Mouse (Mus musculus) adrenal gland, postnatal 25 days (tissue): ENCODE results near the gene Arl14. TPM values are rescaled to one million over a fixed set of nuclear protein-coding genes. Genes with fewer than 3 reads are reported as not detected.

Experiments
- DNase-seq: peaks from one replicate; pipeline ENCODE4 v3.0.0; 2021; ENCODE audit warnings: mixed read lengths
- long read RNA-seq: library from polyadenylated mRNA; stranded (forward); transcript quantifications from one replicate; pipeline ENCODE4 v2.0.0, GENCODE M21; 2021
- total RNA-seq: library from RNA; stranded (reverse); gene quantifications from 2 replicates; pipeline ENCODE4 v1.2.3, GENCODE M21; 2021

Gene Arl14
- total RNA-seq, result not detected in 2 replicates
- long read RNA-seq, result 0 reads

DNA sequence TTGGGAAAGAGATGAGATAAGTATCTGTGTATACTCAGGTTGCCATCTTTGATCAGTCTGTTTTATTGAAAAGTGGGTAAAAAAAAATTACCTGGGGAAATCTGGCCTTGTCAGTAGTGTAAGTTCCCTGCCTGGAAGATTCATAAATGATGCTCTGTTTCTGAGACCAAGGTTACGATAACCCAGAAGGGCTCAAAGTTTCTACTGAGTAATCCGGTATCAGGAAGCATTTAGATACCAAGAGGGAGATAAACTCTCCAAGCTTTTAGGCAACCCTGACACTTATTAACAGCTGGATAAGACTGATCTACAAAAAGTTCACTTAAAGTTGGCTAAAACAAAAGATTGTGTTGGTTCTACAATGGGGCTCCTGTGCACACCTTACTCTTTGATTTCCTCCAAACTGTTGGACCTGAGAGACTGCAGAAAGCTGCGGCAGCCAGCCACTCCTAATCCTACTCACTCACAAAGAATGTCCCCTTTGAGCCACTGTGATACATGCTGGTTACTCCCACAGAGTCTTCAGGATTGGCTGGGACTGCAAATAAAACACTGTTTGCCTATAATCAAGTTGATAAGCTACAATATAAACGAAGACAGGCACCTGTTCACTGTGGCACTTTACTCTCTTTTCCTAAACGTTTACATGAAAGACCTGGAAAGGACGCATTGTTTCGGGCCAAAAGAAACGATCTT is at the start of gene Arl14:
Gene Arl14 (plus strand): TSS at position 614 of the 696 bp plus-strand sequence.
- no peak for DNase-seq

DNA sequence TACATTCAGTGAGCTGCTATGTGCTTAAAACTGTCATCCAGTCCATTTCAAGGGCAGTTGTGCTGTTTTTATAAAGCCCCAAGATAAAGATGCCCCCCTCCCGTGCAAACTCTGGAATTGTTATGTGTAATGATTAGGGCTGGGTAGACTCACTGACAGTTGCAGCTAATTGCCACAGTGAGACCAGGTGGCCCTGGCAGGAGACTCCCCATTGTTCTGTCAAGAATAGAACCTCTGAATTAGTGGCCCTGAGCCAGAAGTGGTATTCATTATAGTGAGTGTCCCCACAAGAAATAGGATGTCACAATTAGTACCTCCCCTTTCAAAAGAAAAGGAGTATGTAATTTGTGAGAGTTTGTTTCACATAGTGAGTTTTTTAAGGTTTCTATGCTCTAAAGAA is 47.0 kb upstream of the Arl14 start:
- no peak for DNase-seq

DNA sequence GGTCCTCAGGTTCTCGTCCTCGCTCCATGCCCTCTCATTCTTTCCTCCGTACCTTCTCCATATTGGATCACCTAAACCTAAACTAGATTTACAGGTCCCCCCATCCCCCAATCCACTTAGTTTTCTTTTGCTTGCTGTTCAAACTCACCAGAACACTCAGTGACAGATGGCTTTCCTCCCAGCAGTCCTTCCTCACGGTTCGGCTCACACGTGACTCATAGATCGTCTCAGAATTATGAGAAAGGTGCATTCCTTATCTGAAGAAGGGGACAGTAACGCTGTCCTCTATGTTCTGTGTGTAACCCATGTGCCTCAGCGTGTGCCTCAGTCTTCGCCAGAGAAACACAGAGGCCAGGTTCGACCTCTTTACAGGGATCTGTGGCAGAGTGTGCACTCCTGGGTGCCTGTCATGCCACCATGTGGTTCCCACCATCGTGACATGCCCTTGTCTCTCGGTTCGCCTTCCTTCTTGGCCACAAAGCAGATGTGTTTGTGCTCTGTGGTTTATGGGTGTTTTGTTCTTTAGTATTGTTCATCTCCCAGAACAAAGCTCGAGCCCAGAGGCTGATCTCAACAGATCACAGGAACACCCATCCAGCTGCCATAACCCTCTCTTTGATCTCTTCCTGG is 44.9 kb upstream of the Arl14 start:
- DNase-seq, result no peak

DNA sequence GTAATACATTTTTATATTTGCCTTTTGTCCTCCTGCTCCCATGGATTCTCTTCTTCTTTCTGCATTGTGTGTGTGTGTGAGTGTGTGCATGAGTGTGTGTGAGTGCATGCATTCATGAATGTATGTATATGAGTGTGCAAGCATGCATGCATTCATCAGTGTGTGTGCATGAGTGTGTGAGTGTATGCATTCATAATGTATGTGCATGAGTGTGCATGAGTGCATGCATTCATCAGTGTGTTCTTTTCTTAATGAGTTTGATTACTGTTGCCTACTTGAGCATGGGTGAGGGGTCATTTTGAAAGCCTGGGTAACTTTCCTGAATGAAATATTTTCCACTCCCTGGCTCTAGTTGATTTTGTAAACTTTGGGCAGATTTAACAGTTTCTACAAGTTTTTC is 44.3 kb upstream of the Arl14 start:
- no peak for DNase-seq

DNA sequence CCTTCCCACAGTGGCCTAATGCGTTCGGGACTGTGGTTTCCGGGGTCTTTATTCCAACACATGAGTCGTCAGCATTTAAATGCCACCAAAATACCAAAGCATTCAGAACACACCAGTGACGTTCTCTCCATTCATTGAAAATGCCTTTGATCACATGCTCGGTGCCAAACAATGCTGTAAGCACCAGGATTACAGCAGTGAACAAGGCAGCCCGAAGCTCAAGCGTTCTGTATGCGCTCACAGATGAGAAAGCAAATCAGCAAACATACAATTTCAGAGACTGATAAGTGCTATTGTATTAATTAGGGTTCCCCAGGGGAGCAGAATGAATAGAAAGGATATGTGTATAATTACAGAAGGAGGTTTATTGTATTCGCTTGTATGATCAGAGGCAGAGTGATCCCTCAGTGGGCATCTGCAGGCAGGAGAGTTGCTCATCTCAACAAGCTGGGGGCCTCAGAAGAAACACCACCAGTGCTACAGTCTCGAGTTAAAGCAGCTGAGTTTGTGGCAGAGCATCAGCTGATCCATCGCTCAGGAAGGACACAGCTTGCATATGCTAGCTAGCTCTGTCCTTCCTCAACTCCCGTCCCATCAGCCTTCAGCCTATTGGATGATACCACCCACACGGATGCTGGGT is 43.7 kb upstream of the Arl14 start:
- DNase-seq, result no peak

DNA sequence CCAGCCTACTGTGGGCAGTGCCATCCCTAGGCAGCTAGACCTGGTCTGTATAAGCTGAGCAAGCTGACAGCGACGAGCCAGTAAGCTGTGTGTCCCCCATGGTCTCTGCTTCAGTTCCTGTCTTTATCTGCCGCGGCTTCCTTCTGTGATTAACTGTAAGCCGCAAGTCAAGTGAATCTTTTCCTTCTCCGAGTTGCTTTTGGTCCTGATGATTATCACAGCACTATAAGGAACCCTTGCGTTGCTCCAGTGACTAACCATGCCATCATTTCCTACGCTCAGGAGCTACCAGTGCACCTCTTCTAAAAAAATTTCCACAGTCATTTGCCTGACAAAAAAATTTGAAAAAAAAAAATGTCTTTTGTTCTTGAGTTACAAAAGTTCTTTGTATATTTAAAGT is 40.7 kb upstream of the Arl14 start:
- DNase-seq, result no peak

DNA sequence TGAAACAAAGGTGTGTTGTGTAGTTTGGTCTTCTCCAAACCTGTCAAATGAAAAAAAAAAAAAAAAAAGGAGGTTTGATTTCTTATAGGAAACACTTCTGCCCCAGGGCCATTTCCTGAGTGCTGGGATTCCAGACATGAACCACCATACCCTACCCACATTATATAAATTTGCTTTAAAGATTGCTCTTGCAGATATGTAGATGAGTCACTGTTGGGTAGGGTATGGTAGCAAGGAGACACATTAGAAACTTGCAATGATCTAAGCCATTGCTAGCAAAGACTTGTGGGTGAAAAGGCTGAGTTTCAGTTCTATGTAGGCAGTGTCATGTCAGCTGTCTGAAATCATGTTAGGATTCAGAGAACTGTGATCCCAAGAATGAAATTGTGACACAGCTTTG is 40.0 kb upstream of the Arl14 start:
- DNase-seq, result no peak

DNA sequence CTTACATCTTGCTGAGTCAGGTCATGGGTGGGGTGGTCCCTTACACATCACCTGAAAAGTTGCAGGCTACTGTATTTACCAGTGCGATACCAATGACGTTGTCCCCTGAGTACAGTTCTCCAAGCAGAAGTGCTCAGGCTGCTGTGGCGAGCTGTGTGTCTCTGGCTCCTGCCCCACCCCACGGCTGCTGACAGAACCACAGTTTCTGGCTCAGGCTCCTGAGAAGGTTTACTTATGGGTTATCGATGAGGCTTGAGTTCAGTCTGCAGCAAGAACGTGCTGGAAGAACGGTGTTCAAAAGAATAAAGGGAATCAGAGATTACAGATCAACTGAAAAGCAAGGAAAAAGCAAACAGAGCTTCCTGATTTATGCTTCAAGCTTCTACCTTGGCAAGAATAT is 37.0 kb upstream of the Arl14 start:
- no peak for DNase-seq

DNA sequence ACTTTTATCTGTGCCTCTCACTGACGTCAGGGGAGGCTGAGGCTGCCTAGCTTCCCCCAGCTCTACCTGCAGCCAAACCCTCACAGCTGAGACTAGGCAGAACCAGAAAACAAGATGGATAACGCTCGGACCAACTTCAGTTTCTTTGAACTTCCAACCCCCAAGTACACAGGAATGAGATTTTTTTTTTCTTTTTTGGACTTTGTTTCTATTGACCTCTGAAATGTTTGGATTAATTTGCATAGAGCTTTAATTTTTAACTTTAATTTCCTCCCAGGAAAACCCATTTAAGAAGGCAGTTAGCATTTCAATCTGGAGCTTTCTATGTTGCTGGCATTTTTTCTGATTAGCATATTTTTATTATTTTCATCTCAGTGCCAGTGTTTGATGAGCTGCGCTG is 36.2 kb upstream of the Arl14 start:
- no peak for DNase-seq

DNA sequence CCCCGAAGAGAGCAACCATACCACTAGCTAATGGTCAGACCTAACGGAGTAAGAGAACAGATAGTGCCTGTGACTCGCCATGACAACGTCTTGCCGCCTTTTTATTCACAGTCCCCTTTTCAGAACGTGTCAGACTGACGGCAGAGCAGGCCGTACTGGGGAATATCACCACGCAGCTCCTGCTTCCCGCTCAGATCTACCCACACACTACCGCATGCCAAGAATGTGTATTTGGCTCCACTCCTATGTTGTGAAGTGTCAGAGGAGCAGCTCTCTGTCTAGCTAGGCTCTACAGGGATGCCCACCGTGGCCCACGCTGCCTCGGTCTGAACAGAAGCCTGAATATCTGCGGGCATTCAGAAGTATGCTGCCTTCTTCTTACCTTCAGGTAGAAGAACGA is 35.6 kb upstream of the Arl14 start:
- DNase-seq, result no peak

DNA sequence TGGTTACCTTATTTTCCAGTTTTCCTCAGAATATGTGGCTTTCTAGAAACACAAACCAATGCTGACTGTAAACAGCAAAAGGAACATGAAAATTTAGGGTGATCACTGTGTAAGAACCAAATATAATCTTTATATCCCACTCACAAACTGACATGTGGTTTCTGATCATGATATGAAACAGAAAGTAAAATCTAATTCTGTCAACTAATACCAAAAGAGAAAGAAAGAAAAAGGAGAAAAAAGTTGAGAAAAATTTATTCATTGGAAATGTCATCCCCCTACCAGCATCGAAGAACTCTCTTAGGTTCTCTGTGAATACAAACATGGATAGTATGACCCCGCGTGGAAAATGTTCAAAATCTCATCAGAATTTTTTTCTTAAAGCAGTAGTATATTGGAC is 29.2 kb upstream of the Arl14 start:
- DNase-seq, result no peak

DNA sequence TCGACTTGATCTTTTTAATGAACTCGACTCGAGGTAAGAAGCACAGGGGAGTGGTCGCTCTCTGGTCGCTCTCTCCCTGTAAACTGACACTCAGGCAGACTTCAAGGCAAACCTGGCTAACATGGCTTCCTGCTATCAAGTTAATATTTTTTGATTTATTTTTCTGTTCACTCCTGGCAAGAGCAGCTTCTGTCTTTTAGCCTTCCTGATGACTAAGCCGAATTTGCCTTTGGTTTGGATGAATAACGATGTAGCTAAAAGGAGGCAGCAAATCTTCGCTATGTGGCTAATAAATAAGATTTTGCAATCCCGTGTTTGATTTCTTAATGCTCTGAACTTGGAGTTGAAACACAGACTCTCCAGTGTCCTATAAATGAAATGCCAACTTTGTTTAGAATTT is 27.7 kb upstream of the Arl14 start:
- DNase-seq, result no peak

DNA sequence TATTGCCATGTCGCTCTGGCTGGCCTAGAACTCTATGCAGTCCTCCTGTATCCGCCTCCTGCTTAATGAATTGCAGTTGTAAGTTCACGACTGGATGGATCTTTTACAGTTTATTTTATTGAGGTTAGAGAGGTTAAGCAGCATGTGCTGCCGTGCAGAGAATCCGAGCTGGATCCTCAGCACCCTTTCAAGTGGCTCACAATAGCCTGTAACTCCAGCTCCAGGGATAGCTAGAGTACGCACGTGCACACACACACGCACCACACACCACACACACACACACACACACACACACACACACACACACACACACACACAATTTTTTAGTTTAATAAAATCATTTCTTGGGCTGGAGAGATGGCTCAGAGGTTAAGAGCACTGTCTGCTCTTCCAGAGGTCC is 27.0 kb upstream of the Arl14 start:
- no peak for DNase-seq

DNA sequence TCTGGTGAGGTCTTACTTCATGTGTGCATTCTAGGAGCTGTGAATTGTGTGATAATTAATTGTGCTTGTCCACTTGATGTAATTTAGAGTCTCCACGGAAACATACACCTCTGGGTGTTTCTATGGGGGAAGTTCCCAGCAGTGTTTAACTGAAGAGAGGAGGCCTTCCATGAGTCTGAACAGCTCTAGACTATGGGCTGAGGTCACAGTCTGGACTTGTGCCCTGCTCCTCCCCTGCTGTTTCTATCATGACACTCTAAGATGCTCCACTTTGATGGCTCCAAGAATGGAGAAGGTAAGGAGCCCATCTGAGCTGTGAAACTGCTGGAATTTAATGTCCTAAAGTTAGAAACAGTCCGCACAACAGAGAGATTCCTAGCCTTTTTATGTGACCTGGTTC is 24.1 kb upstream of the Arl14 start:
- no peak for DNase-seq

DNA sequence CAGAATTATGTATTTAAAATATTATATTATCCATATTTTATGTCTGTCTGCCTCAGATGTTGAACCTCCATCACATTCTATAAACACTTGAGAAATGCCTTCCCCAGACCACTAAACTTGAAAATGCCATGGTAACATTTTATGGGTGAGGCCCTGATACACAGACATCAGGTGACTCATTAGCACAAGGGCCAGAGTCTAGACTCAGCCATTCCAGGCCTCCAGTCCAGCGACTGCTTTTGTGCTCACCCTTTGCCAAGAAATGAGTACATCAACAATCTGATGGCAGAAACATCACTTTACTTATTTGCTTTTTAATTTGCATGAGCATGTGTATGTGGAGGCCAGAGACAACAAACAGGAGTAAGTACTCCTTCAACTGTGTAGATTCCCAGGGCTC is 22.0 kb upstream of the Arl14 start:
- no peak for DNase-seq

DNA sequence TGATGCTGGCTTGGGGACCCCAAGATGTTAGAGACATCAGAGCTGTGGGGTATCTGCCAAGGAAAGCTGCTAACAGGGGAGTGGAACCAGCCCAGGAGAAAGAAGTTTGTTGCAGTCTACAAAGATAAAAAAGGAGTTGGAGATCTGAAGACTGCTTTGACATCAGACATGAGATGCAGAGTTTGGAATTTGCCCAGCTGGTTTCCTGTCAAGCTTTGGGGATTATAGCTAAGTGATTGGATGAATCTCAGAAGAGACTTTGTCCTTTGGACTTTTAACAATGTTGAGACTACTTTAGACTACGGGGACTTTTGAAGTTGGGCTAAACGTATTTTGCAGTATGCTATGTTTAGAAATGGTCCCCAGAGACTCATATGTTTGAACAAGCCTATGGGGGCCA is 21.0 kb upstream of the Arl14 start:
- no peak for DNase-seq

DNA sequence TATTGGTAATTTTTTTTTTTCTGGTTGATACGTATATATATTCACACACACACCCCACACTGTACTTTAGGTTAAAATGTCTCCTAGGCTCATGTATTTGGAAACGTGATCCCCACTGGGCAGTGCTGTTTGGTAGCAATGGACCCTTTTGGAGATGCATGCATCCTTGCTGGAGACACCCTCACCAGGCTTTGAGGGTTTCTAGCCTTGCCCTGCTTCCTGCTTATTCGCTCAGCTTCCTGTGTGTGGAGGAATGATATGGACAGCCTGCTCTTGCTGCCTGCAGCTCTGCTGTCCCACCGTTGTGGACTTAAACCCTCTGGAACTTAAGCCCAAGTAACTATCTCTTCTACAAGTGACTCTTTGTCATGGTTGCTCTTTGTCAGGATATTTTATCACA is 19.3 kb upstream of the Arl14 start:
- DNase-seq, result no peak

DNA sequence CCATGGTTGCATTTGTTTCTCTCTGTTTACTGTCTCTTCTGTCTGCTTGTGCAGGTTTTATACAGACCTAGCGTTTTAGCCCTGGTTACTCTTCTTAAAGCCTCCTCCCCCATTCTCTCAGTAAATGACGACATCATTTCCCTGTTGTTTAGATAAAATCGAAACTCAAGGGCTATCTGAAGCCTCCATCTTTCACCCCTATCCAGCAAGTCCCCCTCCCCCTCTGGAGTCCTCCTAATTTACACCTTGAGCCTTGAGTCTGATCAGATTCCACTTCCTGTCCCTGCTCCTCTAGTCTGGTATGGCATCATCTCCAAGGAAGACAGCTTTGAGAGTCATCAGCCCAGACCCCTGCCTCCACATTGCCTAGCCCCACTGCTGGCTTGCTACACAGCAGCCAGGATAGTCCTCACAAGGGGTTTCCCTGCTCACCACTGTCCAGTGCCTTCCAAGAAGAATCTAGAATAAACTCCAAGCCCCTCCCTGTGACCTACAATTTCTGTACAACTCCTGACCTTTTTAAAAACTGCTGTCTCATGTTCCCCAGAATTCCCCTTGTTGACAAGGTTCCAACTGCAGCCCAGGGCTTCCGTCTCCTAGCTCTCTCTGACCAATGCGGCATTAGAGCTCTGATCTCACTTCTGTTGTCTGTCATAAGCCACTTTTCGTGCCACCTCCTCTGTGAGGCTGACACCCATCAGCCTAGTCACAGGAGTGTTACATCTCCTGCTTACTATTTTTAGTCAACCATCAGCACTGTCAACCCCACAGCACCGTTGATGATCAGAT is 16.8 kb upstream of the Arl14 start:
- peak; percentile 13 for DNase-seq

DNA sequence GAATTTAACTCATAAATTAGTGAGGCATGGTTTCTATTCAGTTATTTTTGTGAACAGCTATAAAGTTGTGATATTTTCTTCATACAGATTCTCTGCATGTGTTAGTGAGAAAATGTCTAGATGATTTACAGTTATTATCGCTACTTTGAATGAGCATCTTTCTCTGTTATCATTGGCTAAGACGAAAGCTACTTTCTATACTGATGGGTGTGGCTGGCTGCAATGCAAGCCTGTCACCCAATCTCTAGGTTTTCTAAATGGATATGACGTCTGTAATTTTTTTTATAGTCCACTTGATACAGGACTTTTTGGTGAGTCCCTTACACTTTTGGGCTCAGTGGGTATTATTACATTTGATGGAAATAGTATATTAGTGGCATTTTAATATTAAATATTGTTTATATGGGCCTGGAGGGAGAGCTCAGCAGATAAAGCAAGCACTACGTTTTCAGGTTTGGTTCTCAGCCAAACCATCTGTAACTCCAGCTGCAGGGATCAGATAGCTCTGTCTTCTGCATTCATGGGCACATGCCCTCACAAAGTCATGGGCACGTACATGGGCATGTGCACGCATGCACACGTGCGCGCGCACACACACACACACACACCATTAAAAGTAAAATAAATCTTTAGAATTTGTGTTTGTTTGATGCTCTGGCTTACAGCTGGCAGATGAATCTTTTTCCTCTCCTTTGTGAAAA is 15.9 kb upstream of the Arl14 start:
- no peak for DNase-seq

DNA sequence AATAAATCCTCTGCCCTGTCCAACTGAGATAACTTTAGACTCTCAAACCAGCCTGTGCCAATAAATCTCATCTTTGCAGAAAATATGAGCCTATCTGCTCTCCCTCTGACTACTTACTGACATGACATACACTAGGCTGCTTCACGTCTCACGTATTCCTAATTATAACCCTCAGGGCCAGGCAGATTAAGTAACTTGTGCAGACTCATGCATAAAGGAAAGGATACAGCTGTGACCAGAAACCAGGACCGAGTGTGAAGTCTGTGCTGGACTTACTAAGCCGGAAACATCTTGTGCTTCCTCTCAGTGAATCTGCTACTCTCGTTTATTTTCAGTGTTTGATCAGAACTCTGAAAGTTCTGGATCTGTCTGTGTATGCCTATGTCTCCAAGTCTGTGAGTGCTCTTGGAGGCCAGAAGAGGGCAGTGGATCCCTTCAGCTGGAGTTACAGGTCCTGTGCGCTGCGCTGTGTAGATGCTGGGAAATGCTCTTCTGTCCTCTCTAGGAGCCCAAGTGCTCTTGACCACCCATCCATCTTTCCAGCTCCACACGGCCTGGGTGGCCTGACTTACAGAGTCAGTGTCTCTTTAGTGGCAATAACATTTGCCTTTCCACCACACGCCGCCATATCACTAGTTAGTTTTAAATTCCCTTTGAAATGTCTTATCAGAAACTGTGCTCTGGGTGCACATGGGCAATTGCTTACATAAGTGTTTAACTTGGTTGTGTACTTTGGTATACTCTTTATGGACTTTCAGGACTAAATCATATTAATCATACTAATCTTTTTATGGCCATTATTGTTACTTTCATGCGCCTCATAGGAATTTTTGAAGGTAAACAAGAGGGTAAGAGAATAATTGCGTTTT is 13.5 kb upstream of the Arl14 start:
- no peak for DNase-seq

DNA sequence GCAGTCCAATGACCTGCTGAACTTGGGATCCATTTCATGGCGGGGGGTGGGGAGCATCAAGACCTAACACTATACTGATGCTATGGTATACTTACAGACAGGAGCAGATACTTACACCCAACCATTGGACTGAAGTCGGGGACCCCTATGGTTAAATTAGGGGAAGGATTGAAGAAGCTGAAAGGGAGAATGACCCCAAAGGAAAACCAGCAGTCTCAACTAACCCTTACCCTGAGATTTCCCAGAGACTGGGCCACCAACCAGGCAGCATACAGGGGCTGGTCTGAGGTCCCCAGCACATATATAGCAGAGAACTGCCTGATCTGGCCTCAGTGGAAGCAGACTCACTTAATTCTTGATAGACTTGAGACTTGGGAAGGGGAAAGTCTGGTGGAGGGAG is 10.0 kb upstream of the Arl14 start:
- DNase-seq, result no peak

DNA sequence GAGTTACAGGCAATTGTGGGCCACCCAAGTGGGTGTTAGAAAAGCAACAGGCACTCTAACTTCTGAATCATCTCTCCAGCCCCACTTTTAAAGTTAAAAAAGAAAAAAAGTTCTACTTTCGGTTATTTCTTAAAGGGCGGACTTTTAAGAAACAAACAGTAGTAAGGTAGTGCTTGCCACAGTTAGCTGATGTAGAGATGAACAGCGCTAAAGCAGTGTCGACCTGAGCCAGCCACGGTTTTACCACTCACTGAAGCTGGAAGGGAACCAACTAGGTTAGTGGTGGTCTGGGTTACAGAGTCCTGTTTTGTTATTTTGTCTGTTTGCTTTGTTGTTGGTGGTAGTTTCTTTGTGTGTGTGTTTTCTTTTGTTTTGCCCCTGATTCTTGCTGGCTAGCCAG is 8.8 kb upstream of the Arl14 start:
- no peak for DNase-seq
